Mouse (Mus musculus) stomach, postnatal 0 days (tissue): ENCODE measurements around the gene Sesn2.

Source experiments
- CTCF ChIP-seq: IDR thresholded peaks from 2 replicates; pipeline ENCODE4 v1.5.1; 2016; ENCODE audit warnings: antibody characterized with exemption, low read depth, mild to moderate bottlenecking, moderate library complexity
- EP300 ChIP-seq: optimal IDR thresholded peaks from 2 replicates; pipeline ENCODE3; 2016; ENCODE audit warnings: antibody characterized with exemption

DNA sequence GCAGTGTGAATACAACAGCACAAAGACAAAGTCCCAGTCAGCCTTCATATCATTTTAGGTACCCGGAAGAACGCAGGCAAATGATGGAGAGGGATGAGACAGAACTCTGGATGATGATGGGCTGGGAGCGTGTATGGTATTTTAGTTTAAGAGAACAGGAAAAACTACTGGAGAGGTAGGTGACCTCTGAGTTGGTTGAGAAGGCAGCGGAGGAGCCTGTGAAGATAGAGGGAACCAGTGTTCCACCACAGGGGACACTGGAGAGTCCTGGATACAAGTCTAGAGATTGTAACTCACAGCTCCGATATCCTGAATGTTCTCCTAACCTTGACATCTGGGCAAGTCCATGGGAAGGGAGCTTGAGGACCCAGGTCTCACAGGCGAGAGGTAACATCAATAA is 4.1 kb downstream of the Sesn2 start:
- TF ChIP-seq CTCF (no peak), EP300 (no peak)
